Mouse (Mus musculus): ENCODE results near the gene Slc35c2.

DNA sequence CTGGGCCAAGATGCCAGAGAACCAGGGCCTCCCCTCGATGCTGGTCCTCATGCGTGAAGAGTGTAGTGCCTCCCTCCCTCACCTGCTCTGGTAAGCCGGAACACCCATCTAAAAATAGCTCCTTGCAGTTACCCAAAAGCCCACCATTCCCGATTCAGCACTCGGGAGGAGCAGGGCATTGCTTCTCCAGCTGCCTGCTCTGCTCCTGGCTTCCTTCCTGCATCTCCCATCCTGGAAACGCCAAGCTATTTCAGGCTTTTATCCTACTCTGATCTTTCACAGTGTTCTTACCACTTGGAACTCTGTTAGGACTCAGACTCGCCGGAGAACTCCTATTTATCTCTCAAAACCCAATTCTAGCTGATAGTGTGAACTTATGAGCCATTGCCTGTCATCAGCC, 47.3 kb downstream of the Slc35c2 start:
- TF ChIP-seq POLR2A (IDR thresholded peaks at IDR 0.05; ENCODE audit: borderline replicate concordance, insufficient read depth, low read length) (no peak), CTCF (IDR thresholded peaks at IDR 0.05; ENCODE audit: borderline replicate concordance, insufficient read depth, low read depth, low read length) (no peak)

Data from cerebellum, adult 2 months (tissue).